Mouse (Mus musculus) heart, embryonic 13.5 days (tissue): ENCODE measurements around the gene Dock8. TPM values are rescaled to one million over a fixed set of nuclear protein-coding genes. Genes with fewer than 3 reads are reported as not detected.

Source experiments
- ATAC-seq: fragments of 200-750 bp; cut with Nextera tagmentation; 2 replicates; pipeline ENCODE4 v1.8.0; 2017; ENCODE audit warnings: moderate TSS enrichment; ENCODE audit not compliant: insufficient number of reproducible peaks, low FRiP score, low TSS enrichment; ENCODE audit errors: extremely low read depth
- H3K27ac ChIP-seq: fragments of 300-500 bp; sonication (generic); replicated peaks from 2 replicates; pipeline ENCODE4 v1.5.1; 2015; ENCODE audit warnings: moderate library complexity, mild to moderate bottlenecking, inconsistent platforms
- H3K27me3 ChIP-seq: fragments of 300-500 bp; sonication (generic); replicated peaks from 2 replicates; pipeline ENCODE4 v1.6.1; 2015; ENCODE audit warnings: mild to moderate bottlenecking, inconsistent platforms
- H3K36me3 ChIP-seq: fragments of 300-500 bp; sonication (generic); 2 replicates; pipeline ENCODE4 v1.6.1; 2015; ENCODE audit warnings: mild to moderate bottlenecking, inconsistent platforms
- H3K4me1 ChIP-seq: fragments of 300-500 bp; sonication (generic); 2 replicates; pipeline ENCODE4 v1.6.1; 2015; ENCODE audit warnings: inconsistent platforms
- H3K4me2 ChIP-seq: fragments of 300-500 bp; sonication (generic); 2 replicates; pipeline ENCODE4 v1.6.1; 2015; ENCODE audit warnings: inconsistent platforms, mild to moderate bottlenecking, moderate library complexity
- H3K4me3 ChIP-seq: fragments of 300-500 bp; sonication (generic); 2 replicates; pipeline ENCODE4 v1.5.1; 2015; ENCODE audit warnings: moderate library complexity, mild to moderate bottlenecking, inconsistent platforms
- H3K9ac ChIP-seq: fragments of 300-500 bp; sonication (generic); 2 replicates; pipeline ENCODE4 v1.6.1; 2015; ENCODE audit warnings: inconsistent platforms, mild to moderate bottlenecking, moderate library complexity
- H3K9me3 ChIP-seq: fragments of 300-500 bp; sonication (generic); 2 replicates; pipeline ENCODE4 v1.6.1; 2016; ENCODE audit warnings: inconsistent platforms
- WGBS: fragments of 180-500 bp; shearing (Covaris S2); methylation state at CpG from one replicate; pipeline ENCODE4 v1.1.7; 2015; ENCODE audit warnings: mixed read lengths; 5-methylcytosine and 5-hydroxymethylcytosine counted together
- polyA plus RNA-seq: library from polyadenylated mRNA; unstranded; fragments of >200 nt; fragmentation: Nextera tagmentation; extraction: Ambion mirVana; gene quantifications from 2 replicates; pipeline ENCODE4 v1.2.1, GENCODE M21; 2015

Dock8 gene
- polyA plus RNA-seq, 1 experiment from 2014 or later: 2.6 TPM

DNA sequence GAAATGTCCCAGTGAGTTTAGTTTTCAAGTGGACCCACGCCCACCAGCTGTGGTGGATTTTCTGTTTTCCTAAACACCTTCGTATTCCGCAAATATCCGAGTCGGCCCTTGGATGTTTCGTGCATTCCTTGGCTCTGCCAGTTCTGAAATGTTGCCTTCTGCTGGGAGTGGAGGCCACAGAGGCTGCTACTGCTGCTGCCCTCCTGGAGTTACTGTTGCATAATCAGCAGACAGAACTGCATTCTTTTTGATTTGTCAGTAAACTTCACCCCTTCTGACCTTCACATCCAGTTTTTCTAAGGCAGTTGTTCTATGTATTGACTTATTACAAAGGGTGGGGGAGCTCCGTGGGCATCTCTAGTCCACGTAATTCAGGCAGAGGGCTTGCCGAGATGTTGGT lies 97.0 kb downstream of the Dock8 start:
- Histone ChIP-seq H3K9ac (no peak overlapping the region), H3K36me3 (no peaks in the 10 kb centered on the region), H3K27me3 (no peaks in the 10 kb centered on the region), H3K27ac (peak overlapping the region; percentile 36), H3K4me3 (no peak overlapping the region), H3K9me3 (no peaks in the 10 kb centered on the region), H3K4me1 (peaks cover 25% of the 10 kb centered on the region), H3K4me2 (no peak overlapping the region)
- ATAC-seq: no peak
- WGBS: 71% methylated on average over 9 of the region's 9 CpGs

DNA sequence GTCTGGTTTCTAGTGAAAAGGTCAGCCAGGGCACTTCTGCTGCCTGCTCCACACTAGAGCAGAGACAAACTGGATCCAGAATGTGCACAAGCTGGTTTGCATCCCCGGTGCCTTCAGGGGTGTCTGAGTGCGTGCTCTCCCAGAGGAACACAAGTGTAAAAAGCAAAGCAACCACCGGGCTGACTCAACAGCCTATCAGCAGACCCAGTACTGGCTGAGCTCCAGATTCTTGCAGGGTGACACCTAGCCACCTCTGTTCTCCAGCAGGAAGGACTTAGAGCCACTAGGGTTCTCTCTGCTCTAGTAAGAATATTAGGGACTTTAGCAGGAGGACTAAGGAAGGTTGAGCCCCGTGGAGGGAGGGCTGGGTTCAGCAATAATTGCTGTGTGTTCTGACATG lies 97.7 kb downstream of the Dock8 start:
- no peak overlapping the region for H3K4me2 ChIP-seq
- WGBS: 33% methylated on average over 4 of the region's 4 CpGs
- H3K36me3 ChIP-seq: no peaks in the 10 kb centered on the region
- peaks cover 25% of the 10 kb centered on the region for H3K4me1 ChIP-seq
- H3K4me3 ChIP-seq: no peak overlapping the region
- H3K27ac ChIP-seq: peak overlapping the region; percentile 36
- no peak for ATAC-seq
- H3K9me3 ChIP-seq: no peaks in the 10 kb centered on the region
- no peaks in the 10 kb centered on the region for H3K27me3 ChIP-seq
- no peak overlapping the region for H3K9ac ChIP-seq

DNA sequence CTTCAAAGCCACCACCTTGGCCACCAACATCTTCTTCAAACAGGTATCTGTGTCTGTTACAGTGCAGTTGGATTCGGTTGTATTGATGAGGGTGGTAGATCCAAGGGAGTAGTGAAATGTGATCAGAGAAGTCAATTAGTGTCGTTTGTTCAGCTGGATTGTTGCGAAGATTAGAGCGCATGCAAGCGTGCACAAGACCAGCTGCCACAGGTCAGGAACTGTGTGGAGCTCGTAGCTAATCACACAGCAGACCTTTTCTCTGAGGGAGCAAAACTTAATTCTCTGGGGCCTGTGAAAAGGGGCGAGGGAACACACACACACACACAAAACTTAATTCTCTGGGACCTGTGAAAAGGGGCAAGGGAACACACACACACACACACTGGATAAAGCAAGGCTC lies 98.2 kb downstream of the Dock8 start:
- no peak for ATAC-seq

DNA sequence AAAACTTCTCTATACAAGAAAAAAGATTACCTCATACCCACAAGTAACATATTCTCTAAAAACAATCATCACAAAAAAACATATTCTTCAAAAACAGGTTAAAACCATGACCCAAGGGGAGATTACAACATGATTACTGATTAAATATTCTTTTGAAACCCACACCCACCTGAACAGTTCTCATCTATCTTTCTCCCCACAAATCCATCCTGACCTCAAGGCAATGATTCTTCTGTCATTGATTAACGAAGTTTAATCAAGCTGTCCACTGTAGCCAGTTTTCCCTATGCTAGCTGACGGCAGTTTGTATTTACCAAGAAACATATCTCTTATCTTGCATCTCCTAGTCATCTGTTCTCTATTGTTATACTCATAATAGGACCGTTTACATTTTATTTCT lies 98.6 kb downstream of the Dock8 start:
- no peak overlapping the region for H3K4me3 ChIP-seq
- H3K4me1 ChIP-seq: peaks cover 25% of the 10 kb centered on the region
- WGBS: 74% methylated on average over 3 of the region's 3 CpGs
- H3K36me3 ChIP-seq: no peaks in the 10 kb centered on the region
- no peak for ATAC-seq
- H3K27me3 ChIP-seq: no peaks in the 10 kb centered on the region
- no peak overlapping the region for H3K4me2 ChIP-seq
- H3K9ac ChIP-seq: no peak overlapping the region
- H3K9me3 ChIP-seq: no peaks in the 10 kb centered on the region
- no peak overlapping the region for H3K27ac ChIP-seq

More for the DNA sequence above, 98.2 kb downstream of the Dock8 start:
- H3K4me3 ChIP-seq: no peak overlapping the region
- no peaks in the 10 kb centered on the region for H3K9me3 ChIP-seq
- H3K27ac ChIP-seq: no peak overlapping the region
- H3K4me1 ChIP-seq: peaks cover 25% of the 10 kb centered on the region
- H3K9ac ChIP-seq: no peak overlapping the region
- H3K36me3 ChIP-seq: no peaks in the 10 kb centered on the region
- WGBS: 58% methylated on average over 7 of the region's 7 CpGs
- H3K4me2 ChIP-seq: no peak overlapping the region
- no peaks in the 10 kb centered on the region for H3K27me3 ChIP-seq

DNA sequence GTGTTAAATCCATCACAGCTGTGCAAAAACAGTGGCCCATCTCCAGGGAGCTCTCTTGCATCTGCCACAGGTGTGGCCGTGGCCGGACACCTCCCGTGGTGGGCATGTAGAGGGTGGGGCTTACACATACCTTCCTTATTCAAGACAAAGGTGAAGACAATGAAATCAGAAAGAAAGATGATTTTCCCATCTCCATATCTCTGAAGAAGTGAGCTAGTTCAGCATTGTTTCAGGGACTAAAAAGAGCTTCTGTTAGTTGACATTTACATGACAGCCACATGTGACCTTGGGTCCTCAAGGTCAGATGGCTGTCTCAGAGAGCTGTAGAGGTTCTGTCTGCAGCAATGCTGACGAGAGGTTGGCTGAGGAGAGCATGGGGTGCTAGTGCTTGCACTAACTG lies 99.6 kb downstream of the Dock8 start:
- H3K9me3 ChIP-seq: no peaks in the 10 kb centered on the region
- H3K4me1 ChIP-seq: peaks cover 25% of the 10 kb centered on the region
- no peaks in the 10 kb centered on the region for H3K36me3 ChIP-seq
- no peak overlapping the region for H3K9ac ChIP-seq
- no peak overlapping the region for H3K4me2 ChIP-seq
- H3K27ac ChIP-seq: no peak overlapping the region
- ATAC-seq: no peak
- no peaks in the 10 kb centered on the region for H3K27me3 ChIP-seq
- 82% methylated on average over 4 of the region's 4 CpGs for WGBS
- no peak overlapping the region for H3K4me3 ChIP-seq

DNA sequence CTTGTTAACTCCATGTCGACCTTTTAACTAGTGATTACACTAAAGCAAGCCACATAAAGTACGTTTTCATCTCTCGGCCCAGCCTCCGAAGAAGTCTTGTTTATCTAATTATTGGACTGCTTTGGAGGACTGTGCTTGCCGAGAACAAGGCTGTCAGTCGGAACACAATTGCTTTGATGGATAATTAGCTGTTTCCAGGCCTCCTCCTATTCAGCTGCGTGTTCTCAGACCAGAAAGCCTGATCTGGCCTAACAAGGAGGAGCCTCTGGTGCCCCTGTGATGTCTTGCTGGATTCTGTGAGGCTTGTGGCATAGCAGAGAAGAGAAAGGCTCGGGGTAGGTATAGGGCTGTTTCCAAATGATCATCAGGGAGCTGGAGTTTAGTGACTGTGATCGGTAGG lies 106.3 kb downstream of the Dock8 start:
- Histone ChIP-seq H3K27ac (no peak overlapping the region), H3K4me3 (no peak overlapping the region), H3K9ac (no peak overlapping the region), H3K4me2 (no peak overlapping the region), H3K36me3 (no peaks in the 10 kb centered on the region), H3K27me3 (no peaks in the 10 kb centered on the region), H3K4me1 (peaks cover 5% of the 10 kb centered on the region), H3K9me3 (no peaks in the 10 kb centered on the region)
- ATAC-seq: no peak
- 49% methylated on average over 9 of the region's 9 CpGs for WGBS

DNA sequence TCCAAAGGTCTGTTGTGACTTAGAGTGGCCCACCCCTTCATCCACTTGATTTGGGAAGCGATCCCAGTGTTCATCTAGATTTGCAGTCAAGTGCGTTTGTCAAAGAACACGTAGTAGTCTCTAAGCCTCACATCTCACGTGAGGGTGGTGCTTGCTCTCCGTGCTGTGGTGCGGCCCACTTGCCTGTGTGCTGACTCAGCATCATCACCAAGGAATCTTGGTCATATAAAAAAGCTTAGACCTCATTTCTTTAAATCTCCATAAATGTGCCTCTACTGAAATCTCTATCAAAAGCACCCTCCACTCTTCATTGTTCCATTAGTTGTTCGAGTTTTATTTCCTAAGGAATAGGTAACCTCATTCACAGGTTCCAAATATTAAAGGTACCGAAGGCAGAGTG lies 107.0 kb downstream of the Dock8 start:
- Histone ChIP-seq H3K4me3 (no peak overlapping the region), H3K27ac (no peak overlapping the region), H3K27me3 (no peaks in the 10 kb centered on the region), H3K4me1 (peaks cover 5% of the 10 kb centered on the region), H3K4me2 (no peak overlapping the region), H3K9ac (no peak overlapping the region), H3K36me3 (no peaks in the 10 kb centered on the region), H3K9me3 (no peaks in the 10 kb centered on the region)
- no peak for ATAC-seq
- 91% methylated on average over 8 of the region's 8 CpGs for WGBS

DNA sequence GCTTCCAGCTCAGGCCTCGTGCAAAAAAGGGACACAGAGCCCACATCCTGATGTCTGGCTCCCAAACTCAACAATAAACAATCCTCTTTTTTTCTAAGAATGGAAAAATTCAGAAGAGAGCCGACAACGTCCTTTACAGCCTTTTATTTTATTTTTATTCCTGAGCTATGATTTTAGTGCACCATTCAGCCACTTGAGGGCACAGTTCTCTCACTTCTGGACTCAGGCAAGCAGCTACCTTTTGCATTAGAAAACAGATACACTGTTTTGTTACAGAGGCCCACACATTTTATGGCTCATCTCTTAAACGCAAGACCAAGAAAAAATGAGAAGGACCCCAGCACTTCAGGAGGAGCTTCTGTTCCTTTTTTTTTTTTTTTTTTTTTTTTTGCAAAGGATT lies 108.1 kb downstream of the Dock8 start:
- H3K4me1 ChIP-seq: peaks cover 13% of the 10 kb centered on the region
- no peaks in the 10 kb centered on the region for H3K27me3 ChIP-seq
- H3K27ac ChIP-seq: no peak overlapping the region
- ATAC-seq: no peak
- 36% methylated on average over 4 of the region's 4 CpGs for WGBS
- peak overlapping the region; percentile 40; the same call in 1 of the 2 replicates for H3K4me2 ChIP-seq
- no peaks in the 10 kb centered on the region for H3K9me3 ChIP-seq
- H3K9ac ChIP-seq: 0 out of 2 replicates have a peak overlapping the region, but pooled peaks have one; percentile 57
- no peaks in the 10 kb centered on the region for H3K36me3 ChIP-seq
- no peak overlapping the region for H3K4me3 ChIP-seq

DNA sequence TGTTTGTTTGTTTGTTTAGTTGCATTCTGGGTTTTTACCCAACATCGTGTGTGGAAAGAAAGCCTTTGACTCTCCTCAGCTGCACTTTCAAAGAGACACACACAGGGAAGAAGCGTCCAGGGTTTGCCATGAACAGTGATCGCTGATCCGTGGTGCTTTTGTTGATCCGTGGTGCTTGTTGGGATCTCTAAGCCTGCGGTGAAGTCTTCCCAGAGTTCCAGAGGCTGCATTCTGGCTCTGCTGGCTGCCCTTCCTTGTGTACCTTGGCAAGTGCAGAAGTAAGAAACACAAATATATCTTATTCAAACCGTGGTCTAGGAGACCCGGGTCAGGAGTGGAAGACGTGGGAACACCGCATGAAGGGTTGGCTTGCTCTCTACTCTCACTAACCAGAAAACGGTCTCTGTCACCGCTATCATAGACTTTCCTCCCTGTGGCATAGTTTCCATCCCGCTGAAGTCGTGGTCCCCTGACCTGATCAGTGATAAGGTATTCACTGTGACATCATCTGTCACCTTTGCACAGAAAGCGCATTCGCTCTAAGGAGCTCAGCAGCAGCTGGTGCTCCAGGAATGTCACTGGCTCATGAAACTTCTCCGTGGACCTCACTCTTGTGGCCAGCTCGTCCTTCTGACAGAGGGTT lies 112.4 kb downstream of the Dock8 start:
- 47% methylated on average over 18 of the region's 18 CpGs for WGBS
- H3K36me3 ChIP-seq: no peaks in the 10 kb centered on the region
- 0 out of 2 replicates have a peak overlapping the region, but pooled peaks have one; percentile 2 for H3K9ac ChIP-seq
- H3K4me3 ChIP-seq: no peak overlapping the region
- no peak for ATAC-seq
- H3K27ac ChIP-seq: no peak overlapping the region
- H3K27me3 ChIP-seq: no peaks in the 10 kb centered on the region
- H3K4me2 ChIP-seq: peak overlapping the region; percentile 42
- H3K4me1 ChIP-seq: peaks cover 13% of the 10 kb centered on the region
- no peaks in the 10 kb centered on the region for H3K9me3 ChIP-seq

DNA sequence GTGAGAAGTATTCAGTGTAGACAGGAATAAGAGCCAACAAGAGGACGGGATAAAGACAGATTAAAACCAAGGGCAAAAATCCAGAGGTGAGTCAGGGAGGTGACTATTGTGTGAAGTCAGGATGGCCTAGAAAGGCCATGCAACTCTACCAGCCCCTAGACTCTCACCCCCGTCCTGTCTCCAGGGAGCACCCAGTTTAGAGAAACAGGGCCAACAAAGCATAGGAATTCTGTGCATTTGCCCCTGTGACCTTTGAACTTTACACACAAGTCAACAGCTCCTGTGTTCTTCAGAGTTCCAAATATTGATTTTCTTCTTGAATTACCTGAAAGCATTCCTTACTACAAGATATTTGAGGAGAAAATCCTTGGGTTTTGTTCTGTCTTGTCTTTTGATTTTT lies 117.6 kb downstream of the Dock8 start:
- H3K27ac ChIP-seq: no peak overlapping the region
- H3K4me3 ChIP-seq: no peak overlapping the region
- no peak overlapping the region for H3K9ac ChIP-seq
- ATAC-seq: no peak
- H3K4me1 ChIP-seq: peaks cover 7% of the 10 kb centered on the region
- 51% methylated on average over 2 of the region's 2 CpGs for WGBS
- H3K9me3 ChIP-seq: no peaks in the 10 kb centered on the region
- H3K36me3 ChIP-seq: no peaks in the 10 kb centered on the region
- H3K4me2 ChIP-seq: no peak overlapping the region
- 0 out of 2 replicates have a peak, but pooled peaks cover 6% of the 10 kb centered on the region for H3K27me3 ChIP-seq

DNA sequence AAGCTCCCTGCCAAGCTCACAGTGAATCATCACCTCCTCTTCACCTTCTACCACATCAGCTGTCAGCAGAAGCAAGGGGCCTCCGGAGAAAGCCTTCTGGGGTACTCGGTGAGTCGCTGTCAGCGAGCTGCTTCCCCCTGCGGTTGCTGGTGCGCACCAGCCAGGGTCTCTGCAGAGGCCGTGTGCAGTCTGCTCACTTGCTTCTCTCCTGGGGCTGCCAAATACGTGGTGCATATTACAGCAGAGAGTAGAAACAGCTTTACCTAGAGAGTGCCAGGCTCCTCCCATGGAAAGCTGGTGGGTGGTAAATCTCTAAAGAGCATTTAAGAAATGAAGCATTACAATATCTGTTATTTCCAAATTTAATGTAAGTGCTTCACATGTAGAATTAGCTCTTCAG lies 123.1 kb downstream of the Dock8 start:
- H3K4me1 ChIP-seq: peaks cover 19% of the 10 kb centered on the region
- H3K27me3 ChIP-seq: 0 out of 2 replicates have a peak, but pooled peaks cover 6% of the 10 kb centered on the region
- no peaks in the 10 kb centered on the region for H3K9me3 ChIP-seq
- H3K27ac ChIP-seq: no peak overlapping the region
- peak overlapping the region; percentile 54 for H3K4me2 ChIP-seq
- no peaks in the 10 kb centered on the region for H3K36me3 ChIP-seq
- 22% methylated on average over 8 of the region's 8 CpGs for WGBS
- H3K9ac ChIP-seq: peak overlapping the region; percentile 34; the same call in 1 of the 2 replicates
- H3K4me3 ChIP-seq: peak overlapping the region; percentile 20; the same call in 1 of the 2 replicates
- ATAC-seq: no peak

DNA sequence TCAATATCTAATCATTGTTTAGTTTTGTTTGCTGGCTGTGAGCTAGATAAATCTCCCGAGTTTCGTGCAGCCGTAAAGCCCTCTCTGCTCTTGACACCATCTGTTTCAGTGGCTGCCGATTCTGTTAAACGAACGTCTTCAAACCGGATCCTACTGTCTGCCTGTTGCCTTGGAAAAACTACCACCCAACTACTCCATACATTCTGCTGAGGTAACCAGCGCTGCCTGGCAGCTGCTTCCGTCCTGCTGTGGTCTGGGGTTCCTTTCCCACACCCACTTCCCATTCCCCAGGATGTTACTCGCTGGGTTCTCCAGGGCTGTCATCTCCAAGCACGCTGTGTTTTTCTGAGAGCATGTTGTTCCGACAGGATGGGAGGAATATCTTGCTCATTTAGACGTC lies 123.7 kb downstream of the Dock8 start:
- Histone ChIP-seq H3K27me3 (0 out of 2 replicates have a peak, but pooled peaks cover 6% of the 10 kb centered on the region), H3K9ac (peak overlapping the region; percentile 50; the same call in 1 of the 2 replicates), H3K4me3 (no peak overlapping the region), H3K36me3 (no peaks in the 10 kb centered on the region), H3K4me2 (peak overlapping the region; percentile 54), H3K9me3 (no peaks in the 10 kb centered on the region), H3K27ac (no peak overlapping the region), H3K4me1 (peaks cover 19% of the 10 kb centered on the region)
- no peak for ATAC-seq
- WGBS: 28% methylated on average over 13 of the region's 13 CpGs
